Mouse (Mus musculus): ENCODE data around the gene Mylpf.

- no peak for TF ChIP-seq EP300 (IDR thresholded peaks at IDR 0.05; ENCODE audit: insufficient read depth, low read depth, low read length)
- no peak for TF ChIP-seq CTCF (IDR thresholded peaks at IDR 0.05)
- no peak for TF ChIP-seq POLR2A (IDR thresholded peaks at IDR 0.05; ENCODE audit: insufficient read depth, low read depth, low read length)
These were observed 1.2 kb downstream of the Mylpf start for GRCm38 (mm10) chr7:127209851-127210250.
